Mouse (Mus musculus) testis, adult 2 months (tissue): ENCODE data around the gene Ceacam15.

Experiments used
- CTCF ChIP-seq: fragments of 200-500 bp; IDR thresholded peaks from 2 replicates; pipeline ENCODE4 v1.5.1; 2012; ENCODE audit warnings: low read depth, mild to moderate bottlenecking, inconsistent platforms, low read length, moderate library complexity; ENCODE audit not compliant: control insufficient read depth, insufficient read depth, insufficient replicate concordance
- POLR2A ChIP-seq: fragments of 200-500 bp; IDR thresholded peaks from 2 replicates; pipeline ENCODE4 v1.6.1; 2012; ENCODE audit warnings: low read depth, mild to moderate bottlenecking, inconsistent platforms, low read length, moderate library complexity; ENCODE audit not compliant: control insufficient read depth

DNA sequence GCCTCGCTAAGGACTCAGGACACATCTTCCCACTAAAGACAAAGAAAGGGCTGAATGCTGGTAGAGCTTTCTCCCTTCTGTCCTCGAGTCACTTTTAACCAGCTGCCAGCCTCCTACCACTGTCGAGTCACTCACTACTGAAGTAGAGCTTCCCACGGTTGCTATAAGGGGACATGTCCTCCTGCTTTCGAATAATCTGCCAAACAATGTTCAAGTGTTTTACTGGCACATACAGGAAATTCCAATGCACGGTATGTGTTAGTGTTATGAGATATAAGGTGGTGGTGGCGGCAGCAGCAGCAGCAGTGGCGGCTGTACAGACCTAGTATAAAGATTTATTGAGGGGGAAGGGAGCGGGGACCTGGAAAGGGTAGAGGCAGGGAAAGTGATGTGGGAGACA, 30.9 kb upstream of the Ceacam15 start:
- no peak for TF ChIP-seq CTCF
- no peak for TF ChIP-seq POLR2A
